Mouse (Mus musculus): Measurements from ENCODE around the gene Pcnx3. TPM values are rescaled to one million over a fixed set of nuclear protein-coding genes. Genes with fewer than 3 reads are reported as not detected.

Pcnx3 gene
- total and polyA plus RNA-seq, 3 experiments = 7.1 to 34.5 (median 28.6) TPM

GRCm38 (mm10) chr19:5734325-5734724 is 45.6 kb upstream of the Pcnx3 start:
- Histone ChIP-seq H3K27ac (ENCODE audit: insufficient read depth, low read depth) (no peak overlapping the region), H3K9me3 (replicated peaks; ENCODE audit: low read length) (no peaks in the 10 kb centered on the region), H3K4me3 (replicated peaks in 1 of 3; ENCODE audit: low read depth in 2 of 3, low read length in 2 of 3, poor library complexity in 1 of 3) (no peak overlapping the region), H3K4me2 (ENCODE audit: insufficient read depth, low read depth, poor library complexity, severe bottlenecking) (no peak overlapping the region), H3K27me3 (replicated peaks) (peaks cover 46% of the 10 kb centered on the region), H3K9ac (ENCODE audit: insufficient read depth, low read depth) (no peak overlapping the region), H3K36me3 (replicated peaks in 1 of 2; ENCODE audit: control insufficient read depth in 1 of 2, insufficient read depth in 1 of 2, low read length in 1 of 2) (peaks cover 0 to 13% of the 10 kb centered on the region in 2 experiments), H3K79me2 (replicated peaks; ENCODE audit: control insufficient read depth, extremely low read depth, insufficient read depth, poor library complexity, severe bottlenecking) (no peaks in the 10 kb centered on the region; the same call in 1 of the 2 replicates), H3K4me1 (ENCODE audit: control insufficient read depth in 1 of 2, insufficient read depth in 2 of 2) (peaks cover 7 to 19% of the 10 kb centered on the region in 2 experiments)
- no peak for DNase-seq (ENCODE audit: extremely low read depth)
- no peak for TF ChIP-seq TBP (conservative IDR thresholded peaks at IDR 0.05; ENCODE audit: low read depth, low read length)
- no peak for TF ChIP-seq CHD2 (IDR thresholded peaks at IDR 0.05; ENCODE audit: low read length)
- no peak for TF ChIP-seq ELF1 (IDR thresholded peaks at IDR 0.05; ENCODE audit: low read depth, low read length)
- in situ Hi-C loops (cut with MboI; ENCODE audit: low pct_ligation_motif_present, low pct_unique_long_range_greater_than_20kb, low sequenced_read_pairs) (loop anchor here (5.0 kb wide), 1 partner anchor 33 kb away; no protein-coding TSS in a partner anchor), dilution Hi-C loops (cut with MboI; ENCODE audit: extremely low pct_ligation_motif_present, extremely low pct_unique_long_range_greater_than_20kb, low sequenced_read_pairs) (no loop called here)

GRCm38 (mm10) chr19:5731264-5731978 is 42.7 kb upstream of the Pcnx3 start:
- Histone ChIP-seq H3K36me3 (replicated peaks in 1 of 2; ENCODE audit: control insufficient read depth in 1 of 2, insufficient read depth in 1 of 2, low read length in 1 of 2) (peaks cover 0 to 16% of the 10 kb centered on the region in 2 experiments), H3K27me3 (replicated peaks) (peaks cover 25% of the 10 kb centered on the region), H3K4me2 (ENCODE audit: insufficient read depth, low read depth, poor library complexity, severe bottlenecking) (peak overlapping the region; percentile 57), H3K9me3 (replicated peaks; ENCODE audit: low read length) (no peaks in the 10 kb centered on the region), H3K4me1 (ENCODE audit: control insufficient read depth in 1 of 2, insufficient read depth in 2 of 2) (peaks cover 16 to 45% of the 10 kb centered on the region in 2 experiments), H3K9ac (ENCODE audit: insufficient read depth, low read depth) (peak overlapping the region; percentile 68), H3K27ac (ENCODE audit: insufficient read depth, low read depth) (0 out of 2 replicates have a peak overlapping the region, but pooled peaks have one; percentile 5), H3K4me3 (replicated peaks in 1 of 3; ENCODE audit: low read depth in 2 of 3, low read length in 2 of 3, poor library complexity in 1 of 3) (peak overlapping the region; percentile 85 to 97 (median 94)), H3K79me2 (replicated peaks; ENCODE audit: control insufficient read depth, extremely low read depth, insufficient read depth, poor library complexity, severe bottlenecking) (no peaks in the 10 kb centered on the region; the same call in 1 of the 2 replicates)
- dilution Hi-C loops (cut with MboI; ENCODE audit: extremely low pct_ligation_motif_present, extremely low pct_unique_long_range_greater_than_20kb, low sequenced_read_pairs) (no loop called here), in situ Hi-C loops (cut with MboI; ENCODE audit: low pct_ligation_motif_present, low pct_unique_long_range_greater_than_20kb, low sequenced_read_pairs) (loop anchor here (5.0 kb wide), 1 partner anchor 36 kb away; no protein-coding TSS in a partner anchor)
- DNase-seq (ENCODE audit: extremely low read depth) = peak; percentile 98
- TF ChIP-seq CHD2 (IDR thresholded peaks at IDR 0.05; ENCODE audit: low read length) (0 out of 2 replicates have a peak, but pooled peaks have one; percentile 17), MAZ (IDR thresholded peaks at IDR 0.05; ENCODE audit: low read depth, low read length) (0 out of 2 replicates have a peak, but pooled peaks have one; percentile 43), TBP (conservative IDR thresholded peaks at IDR 0.05; ENCODE audit: low read depth, low read length) (peak; percentile 73), POLR2AphosphoS2 (IDR thresholded peaks at IDR 0.05; ENCODE audit: low read depth, low read length) (peak; percentile 79; the same call in 1 of the 2 replicates), MAFK (IDR thresholded peaks at IDR 0.05; ENCODE audit: insufficient replicate concordance, low read length) (no peak), UBTF (IDR thresholded peaks at IDR 0.05; ENCODE audit: low read depth, low read length) (no peak), RAD21 (IDR thresholded peaks at IDR 0.05; ENCODE audit: low read depth, low read length) (no peak), ZNF384 (IDR thresholded peaks at IDR 0.05; ENCODE audit: low read depth, low read length) (no peak), CTCF (conservative IDR thresholded peaks at IDR 0.05 in 1 of 2, IDR thresholded peaks at IDR 0.05 in 1 of 2; ENCODE audit: low read depth in 2 of 2, low read length in 2 of 2) (no peak), ZKSCAN1 (IDR thresholded peaks at IDR 0.05; ENCODE audit: borderline replicate concordance, low read depth, low read length) (no peak), ETS1 (conservative IDR thresholded peaks at IDR 0.05; ENCODE audit: low read depth, low read length) (peak; percentile 39), EP300 (IDR thresholded peaks at IDR 0.05; ENCODE audit: low read length) (no peak), TCF12 (IDR thresholded peaks at IDR 0.05; ENCODE audit: low read depth, low read length) (peak; percentile 90), ZC3H11A (IDR thresholded peaks at IDR 0.05; ENCODE audit: low read depth, low read length) (no peak), KAT2A (IDR thresholded peaks at IDR 0.05; ENCODE audit: insufficient replicate concordance, low read length) (peak; percentile 89; the same call in 1 of the 2 replicates), POLR2A (IDR thresholded peaks at IDR 0.05; ENCODE audit: low read depth, low read length) (peak; percentile 92), HCFC1 (IDR thresholded peaks at IDR 0.05; ENCODE audit: low read depth, low read length) (peak; percentile 96), PAX5 (IDR thresholded peaks at IDR 0.05; ENCODE audit: low read length) (no peak), SMC3 (IDR thresholded peaks at IDR 0.05; ENCODE audit: low read depth, low read length) (no peak), JUND (conservative IDR thresholded peaks at IDR 0.05; ENCODE audit: low read depth, low read length) (no peak), CHD1 (IDR thresholded peaks at IDR 0.05; ENCODE audit: low read depth, low read length) (no peak), GABPA (IDR thresholded peaks at IDR 0.05; ENCODE audit: insufficient replicate concordance, low read depth, low read length) (no peak; the same call in 1 of the 2 replicates), USF2 (conservative IDR thresholded peaks at IDR 0.05; ENCODE audit: low read depth, low read length) (0 out of 2 replicates have a peak, but pooled peaks have one; percentile 20), ELF1 (IDR thresholded peaks at IDR 0.05; ENCODE audit: low read depth, low read length) (peak; percentile 89), MEF2A (IDR thresholded peaks at IDR 0.05; ENCODE audit: borderline replicate concordance, low read depth, low read length) (peak; percentile 73), MYC (IDR thresholded peaks at IDR 0.05; ENCODE audit: low read depth, low read length) (peak; percentile 82; the same call in 1 of the 2 replicates), MXI1 (IDR thresholded peaks at IDR 0.05; ENCODE audit: low read depth, low read length) (peak; percentile 98), MAX (IDR thresholded peaks at IDR 0.05; ENCODE audit: low read length) (peak; percentile 94), RCOR1 (conservative IDR thresholded peaks at IDR 0.05; ENCODE audit: low read depth, low read length) (no peak), SIN3A (IDR thresholded peaks at IDR 0.05; ENCODE audit: low read length) (peak; percentile 99)
